Mouse (Mus musculus): ENCODE results near the gene Enc1. TPM values are rescaled to one million over a fixed set of nuclear protein-coding genes. Genes with fewer than 3 reads are reported as not detected.

The Enc1 gene
- polyA plus RNA-seq, 1 experiment from 2014 or later = 14.1 TPM

GRCm38 (mm10) chr13:97296757-97297156, 55.9 kb downstream of the Enc1 start:
- no peak overlapping the region for H3K9ac ChIP-seq
- H3K4me1 ChIP-seq (ENCODE audit: insufficient read depth) = 0 out of 2 replicates have a peak, but pooled peaks cover 4% of the 10 kb centered on the region
- H3K36me3 ChIP-seq (ENCODE audit: insufficient read depth) = no peaks in the 10 kb centered on the region
- no peak overlapping the region for H3K4me3 ChIP-seq (ENCODE audit: low read depth, low read length)
- no peaks in the 10 kb centered on the region for H3K9me3 ChIP-seq (ENCODE audit: low read depth, low read length)
- WGBS = 64% methylated on average over 5 of the region's 5 CpGs
- H3K27ac ChIP-seq (ENCODE audit: low read depth) = no peak overlapping the region
- ATAC-seq (ENCODE audit: insufficient read depth) = no peak
- no peak overlapping the region for H3K4me2 ChIP-seq
- no peak for DNase-seq
- H3K27me3 ChIP-seq (ENCODE audit: insufficient read depth, low read length) = no peaks in the 10 kb centered on the region
- no peak for TF ChIP-seq CTCF (IDR thresholded peaks at IDR 0.05; ENCODE audit: low read depth)

- H3K9me3 ChIP-seq (ENCODE audit: low read depth, low read length) = no peaks in the 10 kb centered on the region
- H3K4me3 ChIP-seq (ENCODE audit: low read depth, low read length) = no peak overlapping the region
- no peak for ATAC-seq (ENCODE audit: insufficient read depth)
- H3K4me2 ChIP-seq = no peak overlapping the region
- H3K27ac ChIP-seq (ENCODE audit: low read depth) = no peak overlapping the region
- WGBS = 70% methylated on average over 14 of the region's 14 CpGs
- 0 out of 2 replicates have a peak, but pooled peaks cover 4% of the 10 kb centered on the region for H3K4me1 ChIP-seq (ENCODE audit: insufficient read depth)
- TF ChIP-seq CTCF (IDR thresholded peaks at IDR 0.05; ENCODE audit: low read depth) = no peak
- no peak for DNase-seq
- no peaks in the 10 kb centered on the region for H3K36me3 ChIP-seq (ENCODE audit: insufficient read depth)
- no peaks in the 10 kb centered on the region for H3K27me3 ChIP-seq (ENCODE audit: insufficient read depth, low read length)
- H3K9ac ChIP-seq = no peak overlapping the region
Measured at GRCm38 (mm10) chr13:97297418-97298050, 56.6 kb downstream of the Enc1 start.

GRCm38 (mm10) chr13:97298896-97299295, 58.0 kb downstream of the Enc1 start:
- DNase-seq (no peak), ATAC-seq (ENCODE audit: insufficient read depth) (no peak)
- Histone ChIP-seq H3K4me2 (no peak overlapping the region), H3K9ac (no peak overlapping the region), H3K4me3 (ENCODE audit: low read depth, low read length) (no peak overlapping the region), H3K27me3 (ENCODE audit: insufficient read depth, low read length) (no peaks in the 10 kb centered on the region), H3K27ac (ENCODE audit: low read depth) (no peak overlapping the region), H3K9me3 (ENCODE audit: low read depth, low read length) (no peaks in the 10 kb centered on the region), H3K4me1 (ENCODE audit: insufficient read depth) (0 out of 2 replicates have a peak, but pooled peaks cover 4% of the 10 kb centered on the region), H3K36me3 (ENCODE audit: insufficient read depth) (no peaks in the 10 kb centered on the region)
- TF ChIP-seq CTCF (IDR thresholded peaks at IDR 0.05; ENCODE audit: low read depth) = no peak
- 76% methylated on average over 4 of the region's 4 CpGs for WGBS

DNA sequence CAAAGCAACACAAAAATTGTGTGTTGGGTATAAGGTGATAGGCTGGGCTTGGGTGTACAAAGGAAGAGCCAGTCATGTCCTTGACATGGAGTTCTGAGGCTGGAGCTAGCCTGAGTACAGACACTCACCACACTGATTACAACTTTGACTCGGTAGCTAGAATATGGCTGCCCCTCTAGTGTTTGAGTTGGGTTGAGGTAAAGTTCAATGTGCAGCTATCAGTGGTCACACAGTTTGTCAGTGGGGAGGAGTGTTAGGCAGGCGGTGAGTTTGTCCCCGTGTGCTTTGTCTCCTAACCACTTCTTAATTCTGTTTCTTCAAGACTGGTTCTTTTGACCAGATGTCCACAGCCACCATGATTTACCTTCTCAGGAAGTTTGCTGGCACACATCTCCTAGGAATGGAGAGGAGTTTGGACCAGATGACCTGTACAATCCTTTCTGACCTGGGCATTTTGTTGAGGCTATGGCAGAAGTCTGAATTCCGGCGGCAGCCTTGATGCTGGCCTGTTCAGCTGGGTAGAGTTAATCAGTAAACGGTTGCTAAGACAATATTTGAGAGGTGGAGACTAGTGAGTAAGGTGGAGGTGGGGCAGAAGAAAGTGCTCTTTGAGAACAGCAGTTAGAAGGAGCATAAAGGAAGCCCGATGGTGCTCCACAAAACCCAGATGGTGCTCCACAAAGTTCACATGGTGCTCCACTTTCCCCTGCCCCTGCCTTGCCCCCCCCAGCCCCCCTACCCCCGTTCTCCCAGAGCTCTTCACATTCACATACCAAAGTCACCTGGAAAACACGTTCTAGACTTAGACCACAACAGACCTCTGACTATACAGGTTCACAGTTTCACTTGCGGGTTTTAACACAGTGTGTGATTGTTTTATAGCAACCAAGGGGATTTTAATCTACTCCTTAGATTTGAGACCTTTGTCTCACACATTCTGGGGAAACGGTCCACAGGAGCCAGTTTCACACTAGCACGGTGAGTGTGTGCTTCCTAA, 59.3 kb downstream of the Enc1 start:
- H3K27ac ChIP-seq (ENCODE audit: low read depth) = peak overlapping the region; percentile 84
- TF ChIP-seq CTCF (IDR thresholded peaks at IDR 0.05; ENCODE audit: low read depth) = no peak
- H3K4me3 ChIP-seq (ENCODE audit: low read depth, low read length) = no peak overlapping the region
- H3K9me3 ChIP-seq (ENCODE audit: low read depth, low read length) = no peaks in the 10 kb centered on the region
- no peaks in the 10 kb centered on the region for H3K36me3 ChIP-seq (ENCODE audit: insufficient read depth)
- DNase-seq (peak; percentile 56), ATAC-seq (ENCODE audit: insufficient read depth) (peak; percentile 78)
- 0 out of 2 replicates have a peak, but pooled peaks cover 4% of the 10 kb centered on the region for H3K4me1 ChIP-seq (ENCODE audit: insufficient read depth)
- no peak overlapping the region for H3K9ac ChIP-seq
- H3K4me2 ChIP-seq = peak overlapping the region; percentile 29; the same call in 1 of the 2 replicates
- WGBS = 59% methylated on average over 12 of the region's 12 CpGs
- no peaks in the 10 kb centered on the region for H3K27me3 ChIP-seq (ENCODE audit: insufficient read depth, low read length)

Other genes with a start within 250 kb of the Enc1 start
- not detected in 2 replicates for gene 1700029F12Rik, start 206.7 kb upstream of the Enc1 start, polyA plus RNA-seq (2014; fragmentation: Nextera tagmentation; extraction: Ambion mirVana)
- 2.9 and 3.7 TPM in 2 replicates for gene Fam169a, start 173.8 kb upstream of the Enc1 start, polyA plus RNA-seq (2014; fragmentation: Nextera tagmentation; extraction: Ambion mirVana)
- 3.1 and 4.6 TPM in 2 replicates for gene Gm6169, start 141.9 kb upstream of the Enc1 start, polyA plus RNA-seq (2014; fragmentation: Nextera tagmentation; extraction: Ambion mirVana)
- 28.2 and 29.2 TPM in 2 replicates for gene Gfm2, start 103.2 kb upstream of the Enc1 start, polyA plus RNA-seq (2014; fragmentation: Nextera tagmentation; extraction: Ambion mirVana)
- 71.5 and 72.8 TPM in 2 replicates for gene Nsa2, start 103.2 kb upstream of the Enc1 start, polyA plus RNA-seq (2014; fragmentation: Nextera tagmentation; extraction: Ambion mirVana)
- gene Hexb, start 42.7 kb upstream of the Enc1 start, polyA plus RNA-seq (2014; fragmentation: Nextera tagmentation; extraction: Ambion mirVana) = 22.9 and 26.4 TPM in 2 replicates

Measured in lung, embryonic 14.5 days (tissue).